Mouse (Mus musculus) cerebellum, adult 18-20 months (tissue): Measurements from ENCODE around the gene Nek6.

Source experiments
- DNase-seq, 2 experiments: peaks; one replicate each; pipeline ENCODE4 v3.0.0; 2021

Nek6 gene

GRCm38 (mm10) chr2:38584514-38585378 is 73.3 kb downstream of the Nek6 start:
- DNase-seq, result no peak

GRCm38 (mm10) chr2:38585379-38585736 is 73.9 kb downstream of the Nek6 start:
- DNase-seq, result no peak

DNA sequence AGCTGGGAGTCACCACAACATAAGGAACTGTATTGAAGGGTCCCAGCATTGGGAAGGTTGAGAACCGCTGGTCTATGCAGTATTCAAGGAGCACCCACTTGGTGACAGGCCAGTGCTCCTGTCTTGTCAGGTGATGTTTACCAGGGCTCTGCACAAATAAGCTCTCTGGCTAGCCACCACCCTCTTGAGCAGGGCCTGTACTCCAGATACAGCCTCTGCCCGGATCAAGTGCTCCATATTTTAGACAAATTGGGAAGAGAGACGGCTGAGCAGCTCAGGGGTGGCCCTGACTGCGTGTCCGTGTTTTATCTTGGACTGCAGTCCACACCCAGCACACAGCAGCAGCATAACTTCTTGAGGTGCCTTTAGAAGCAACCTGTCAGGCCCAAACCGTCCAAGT is 75.3 kb downstream of the Nek6 start:
- DNase-seq, result no peak

GRCm38 (mm10) chr2:38591751-38592459 is 80.5 kb downstream of the Nek6 start:
- peak; percentile 49 to 52 for DNase-seq

DNA sequence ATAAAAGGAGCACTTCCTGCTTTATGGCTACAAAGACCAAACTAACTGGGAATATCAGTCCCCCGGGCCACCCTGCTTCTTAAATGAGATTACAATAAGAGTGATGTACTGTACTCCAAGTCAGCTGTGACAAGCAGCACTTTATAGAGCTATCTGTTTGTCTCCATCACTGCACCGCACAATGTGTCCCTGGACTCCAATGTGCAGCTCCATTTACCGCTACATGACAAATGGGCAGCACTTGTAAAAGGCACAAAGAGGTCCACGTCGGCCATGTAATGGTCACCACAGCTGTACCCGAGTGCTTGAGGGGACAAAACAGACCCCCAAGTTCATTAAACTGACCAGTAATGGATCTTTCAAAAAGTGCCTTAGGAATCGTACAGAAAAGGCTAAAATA is 83.4 kb downstream of the Nek6 start:
- no peak for DNase-seq

DNA sequence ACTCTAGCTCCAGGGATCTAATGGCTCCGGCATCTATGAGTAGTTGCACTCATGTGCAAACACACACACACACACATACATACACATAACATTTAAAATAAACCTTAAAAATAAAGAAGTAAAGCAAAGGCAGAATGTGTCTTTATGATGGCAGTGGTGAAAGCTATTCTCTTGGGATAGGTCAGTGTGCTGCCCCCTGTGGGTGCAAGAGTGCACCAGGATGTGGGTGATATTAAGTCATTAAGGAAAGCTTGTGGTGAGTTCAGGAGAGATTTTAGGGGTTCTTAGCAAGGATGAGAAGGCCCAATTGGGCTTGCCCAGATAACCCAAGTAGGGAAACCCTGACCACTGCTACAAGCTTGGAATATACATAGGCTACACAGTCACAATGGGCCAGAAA is 86.5 kb downstream of the Nek6 start:
- DNase-seq, result no peak

- DNase-seq, result peak; percentile 35 to 62
These were observed 87.0 kb downstream of the Nek6 start for GRCm38 (mm10) chr2:38598395-38598794.

GRCm38 (mm10) chr2:38600842-38601241 is 89.4 kb downstream of the Nek6 start:
- no peak for DNase-seq

- DNase-seq, result no peak
These were observed 96.3 kb downstream of the Nek6 start for GRCm38 (mm10) chr2:38607716-38608115.

DNA sequence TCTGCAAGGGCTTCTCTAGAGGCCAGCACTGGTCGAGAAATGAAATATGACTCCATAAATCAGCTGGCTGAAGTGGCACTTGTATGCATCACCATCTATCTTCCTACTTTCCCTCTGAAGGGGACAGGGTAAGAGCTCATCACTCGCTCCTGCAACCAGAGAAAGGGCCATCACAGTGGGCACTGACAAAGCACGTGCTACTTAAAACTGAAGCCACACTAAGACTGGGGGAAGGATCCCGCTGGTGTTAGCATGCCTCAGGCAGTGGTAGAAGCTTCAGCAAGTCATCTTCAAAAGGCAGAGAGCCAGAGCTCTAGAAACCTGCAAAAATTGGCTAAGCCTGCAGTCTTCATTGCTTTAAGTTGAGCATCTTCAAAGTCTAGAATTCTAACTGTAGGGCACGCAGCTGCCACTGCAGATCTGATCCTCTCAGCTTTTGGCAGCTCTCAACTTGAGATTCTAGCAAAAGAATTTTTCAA is 97.4 kb downstream of the Nek6 start:
- DNase-seq, result no peak

- DNase-seq, result no peak
These were observed 97.9 kb downstream of the Nek6 start for GRCm38 (mm10) chr2:38609310-38609709.

- DNase-seq, result no peak
These were observed 98.7 kb downstream of the Nek6 start for GRCm38 (mm10) chr2:38610161-38610560.

GRCm38 (mm10) chr2:38612596-38612995 is 101.2 kb downstream of the Nek6 start:
- no peak for DNase-seq

GRCm38 (mm10) chr2:38613576-38613975 is 102.1 kb downstream of the Nek6 start:
- peak; percentile 46 for DNase-seq

- no peak for DNase-seq
These were observed 103.0 kb downstream of the Nek6 start for GRCm38 (mm10) chr2:38614437-38614836.

DNA sequence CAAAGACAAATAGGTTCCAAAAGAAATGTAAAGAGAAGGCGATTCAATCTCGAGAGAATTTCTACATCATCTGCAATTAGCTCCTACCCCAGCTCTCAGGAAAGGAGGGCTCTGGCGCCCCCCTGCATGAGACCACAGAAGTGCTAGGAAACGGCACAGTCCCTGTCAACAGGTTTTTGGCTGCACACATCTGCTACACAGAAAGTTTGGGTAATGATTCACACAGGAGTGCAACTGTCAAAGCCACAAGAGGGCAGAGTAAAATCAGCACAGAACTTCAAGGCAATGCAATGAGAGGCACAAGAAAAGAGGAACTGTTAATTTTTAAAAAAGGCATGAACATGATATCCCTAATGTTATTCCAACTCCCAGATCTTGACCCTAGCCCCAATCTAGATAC is 104.6 kb downstream of the Nek6 start:
- DNase-seq, result peak in 1 of 2 experiments; percentile 37

DNA sequence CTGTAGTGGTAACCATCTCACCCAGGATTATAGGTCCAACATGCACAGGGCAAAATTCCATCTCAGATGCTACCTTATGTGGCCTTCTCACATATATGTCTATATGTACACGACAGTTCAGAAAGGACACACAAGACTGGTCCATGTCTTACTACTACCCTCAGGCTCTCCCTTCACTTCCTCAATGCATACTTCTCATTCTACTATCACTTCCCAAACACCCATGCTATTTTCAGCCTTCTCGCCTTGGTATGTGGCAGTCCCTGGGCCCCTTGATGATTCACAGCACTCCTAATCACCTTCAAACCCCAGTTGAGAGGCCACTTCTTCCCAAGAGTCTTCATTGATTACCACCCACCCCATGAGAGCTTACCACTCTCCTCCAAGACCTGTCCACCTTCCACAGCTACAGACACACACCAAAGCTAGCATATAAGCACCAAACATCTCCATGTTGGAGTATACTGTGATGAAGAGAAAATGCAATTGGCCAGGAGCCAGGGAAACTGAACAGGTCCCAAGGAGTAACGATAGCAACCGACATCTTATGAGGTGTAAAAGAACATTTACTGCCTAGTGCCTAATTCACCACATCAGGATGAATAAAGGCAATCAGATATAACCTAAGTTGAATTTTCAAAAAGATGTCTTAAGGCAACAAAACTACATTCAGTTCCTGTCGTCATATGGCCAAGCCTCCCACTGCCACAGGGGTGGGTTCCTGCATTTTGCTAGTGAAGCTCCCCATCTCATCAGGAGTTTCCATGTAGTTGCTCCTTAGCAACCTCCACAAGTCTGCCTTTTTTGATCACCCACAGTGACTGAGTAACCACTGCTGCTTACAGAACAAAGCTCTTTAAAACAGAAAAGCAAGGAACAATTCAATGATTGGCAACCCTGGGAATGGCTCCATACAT is 105.8 kb downstream of the Nek6 start:
- DNase-seq, result no peak

DNA sequence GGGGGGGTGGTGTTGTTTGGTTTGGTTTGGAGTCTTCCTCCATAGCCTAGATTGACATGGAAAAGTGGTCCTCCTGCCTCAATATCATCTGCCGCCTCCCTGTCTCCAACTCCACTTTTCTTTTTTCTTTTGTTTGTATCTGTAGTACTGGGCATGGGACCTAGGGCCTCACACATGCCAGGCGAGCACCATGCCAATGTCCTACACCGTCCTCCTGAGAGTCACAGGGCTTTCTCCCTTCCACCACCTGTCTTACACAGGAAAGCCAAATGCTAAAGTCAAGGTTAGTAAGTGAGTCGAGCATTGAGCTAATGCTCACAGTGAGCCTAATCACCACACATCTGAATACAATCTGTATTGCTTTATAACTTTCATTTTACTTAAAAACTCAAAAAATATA is 108.3 kb downstream of the Nek6 start:
- peak; percentile 76 to 85 for DNase-seq

DNA sequence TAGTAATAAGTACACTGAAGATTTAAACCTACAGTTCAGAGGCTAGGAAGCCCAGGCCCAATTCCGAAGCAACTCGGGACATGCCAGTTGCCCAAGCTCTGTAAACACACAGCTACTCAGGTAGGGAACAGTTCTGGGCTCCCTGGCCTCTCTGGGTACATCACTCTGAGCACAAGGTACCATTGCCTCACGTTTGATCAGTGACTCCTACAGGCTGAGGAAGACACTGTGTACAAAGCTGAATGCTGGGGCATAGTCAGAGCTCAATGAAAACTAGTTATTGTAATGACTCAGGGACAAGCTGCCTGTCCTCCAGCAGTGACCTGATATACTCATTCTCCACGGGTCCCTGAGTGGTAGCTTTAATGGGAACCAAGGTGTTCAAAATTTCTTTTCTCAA is 109.6 kb downstream of the Nek6 start:
- no peak for DNase-seq

DNA sequence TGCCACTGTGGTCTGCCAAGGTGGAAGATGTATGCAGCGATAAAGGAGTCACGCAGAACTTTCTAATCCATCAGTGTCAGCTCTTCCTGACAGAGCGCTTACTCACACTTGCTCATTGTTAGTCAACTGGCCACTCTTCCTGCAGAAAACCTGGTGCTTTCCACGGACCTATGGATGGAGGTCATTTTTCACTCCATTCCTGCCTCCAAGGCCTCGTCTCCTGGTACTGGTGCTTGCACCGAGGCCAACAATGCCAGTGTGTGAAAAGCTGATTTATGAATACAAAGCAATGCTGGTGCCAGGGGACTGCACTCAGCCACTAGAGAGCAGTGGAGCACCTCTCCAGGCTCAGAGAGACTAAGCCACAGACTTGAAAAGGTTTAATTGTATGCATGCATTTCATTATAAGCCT is 110.2 kb downstream of the Nek6 start:
- peak; percentile 56 to 69 for DNase-seq

DNA sequence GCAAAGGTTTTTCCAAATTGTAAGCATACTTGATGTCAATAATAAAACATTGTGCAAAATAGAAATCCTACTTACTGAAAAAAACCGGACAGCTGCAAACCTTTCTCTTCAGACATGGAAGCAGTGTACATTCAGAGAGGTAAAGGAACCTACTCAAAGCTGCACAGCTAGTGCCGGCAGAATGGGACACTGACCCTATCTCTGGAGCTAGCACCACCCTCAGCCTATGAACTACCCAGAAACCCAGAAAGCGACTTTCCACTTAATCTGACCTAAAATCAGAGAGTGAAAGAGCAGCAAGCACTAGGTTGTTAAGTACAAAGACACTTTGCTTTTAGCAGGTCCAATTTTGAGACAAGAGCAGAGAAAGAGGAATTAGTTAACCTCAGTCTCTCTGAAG is 112.0 kb downstream of the Nek6 start:
- DNase-seq, result no peak

DNA sequence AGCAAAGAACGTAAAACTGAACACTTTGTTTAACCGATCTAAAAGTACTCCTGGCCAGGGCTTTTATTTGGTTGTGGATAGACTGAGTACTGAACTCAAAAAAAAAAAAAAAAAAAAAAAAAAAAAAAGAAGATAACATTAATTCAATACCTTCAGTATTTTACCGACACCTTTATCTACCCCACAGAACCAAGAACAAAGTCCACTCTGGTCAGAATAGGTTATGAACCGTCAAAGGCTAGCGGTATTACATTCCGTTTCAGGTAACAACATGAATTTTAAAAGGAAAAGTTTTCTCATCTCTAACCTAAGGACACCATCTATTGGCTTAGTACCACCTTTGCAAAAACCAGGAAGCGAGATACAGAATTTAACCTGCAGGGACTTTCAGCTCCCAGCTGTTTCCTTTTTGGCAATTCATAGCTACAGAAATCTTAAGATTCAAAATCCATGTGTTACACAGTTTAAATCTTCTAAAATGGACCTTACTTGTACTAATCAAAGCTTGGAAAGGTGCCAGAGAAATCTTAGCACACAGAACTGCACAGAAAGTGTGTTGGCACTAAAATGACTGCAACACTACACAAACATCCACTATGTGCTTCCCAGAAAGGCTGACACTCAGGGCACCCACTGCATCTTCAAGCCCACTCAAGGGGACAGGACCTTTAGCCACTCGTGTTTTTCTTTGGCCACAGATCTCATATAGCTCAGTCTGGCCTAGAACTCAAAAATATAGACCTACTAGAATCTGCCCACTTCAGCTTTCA is 112.6 kb downstream of the Nek6 start:
- DNase-seq, result no peak
